Mouse (Mus musculus) Muller cell, postnatal 12 days (primary cell): Measurements from ENCODE around the gene Snx29.
"Not testable (repeated sequence)": the region's sequence is repeated elsewhere in the genome, so short reads cannot be mapped to it uniquely, and the experiment has no call there.

Experiments used
- DNase-seq: peaks from one replicate; pipeline ENCODE4 v3.0.0-alpha.2; 2015; ENCODE audit errors: inconsistent ontology term

The Snx29 gene

GRCm38 (mm10) chr16:11494895-11495294 lies 172.2 kb downstream of the Snx29 start:
- DNase-seq = no peak

DNA sequence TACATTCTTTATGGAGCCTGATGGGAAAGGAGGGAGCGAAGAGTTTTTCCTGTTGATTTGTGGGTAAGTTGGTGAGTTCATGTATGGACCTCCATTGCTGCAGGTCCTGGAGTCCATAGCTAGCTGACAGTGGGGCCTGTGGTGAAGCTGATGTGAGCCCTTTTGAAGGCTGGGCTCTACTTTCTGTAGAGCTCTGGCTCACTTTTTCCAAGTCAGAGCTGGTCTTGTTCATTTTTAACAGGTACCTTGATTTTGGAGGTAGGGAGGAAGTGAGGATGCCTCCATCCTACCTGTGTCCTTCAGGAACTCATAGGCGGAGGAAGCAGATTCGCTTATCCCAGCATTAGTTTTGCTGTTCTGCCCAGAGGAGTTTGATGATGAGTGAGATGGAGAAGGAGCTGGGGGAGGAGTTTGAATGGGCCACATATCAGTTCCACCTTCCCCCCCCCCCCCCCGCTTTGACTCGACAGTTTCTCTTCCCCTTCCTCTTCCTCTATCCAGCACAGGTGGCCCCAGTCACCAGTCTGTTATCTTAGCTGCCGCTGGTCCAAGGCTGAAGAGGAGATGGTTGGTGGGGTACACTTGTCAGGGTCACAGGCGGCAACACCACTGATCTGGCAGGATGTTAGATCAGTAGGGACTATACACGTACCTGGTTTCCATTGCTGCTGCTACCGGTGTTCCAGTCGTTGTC lies 173.4 kb downstream of the Snx29 start:
- DNase-seq = no peak

- no peak for DNase-seq
These were observed 174.0 kb downstream of the Snx29 start for GRCm38 (mm10) chr16:11496721-11497120.

DNA sequence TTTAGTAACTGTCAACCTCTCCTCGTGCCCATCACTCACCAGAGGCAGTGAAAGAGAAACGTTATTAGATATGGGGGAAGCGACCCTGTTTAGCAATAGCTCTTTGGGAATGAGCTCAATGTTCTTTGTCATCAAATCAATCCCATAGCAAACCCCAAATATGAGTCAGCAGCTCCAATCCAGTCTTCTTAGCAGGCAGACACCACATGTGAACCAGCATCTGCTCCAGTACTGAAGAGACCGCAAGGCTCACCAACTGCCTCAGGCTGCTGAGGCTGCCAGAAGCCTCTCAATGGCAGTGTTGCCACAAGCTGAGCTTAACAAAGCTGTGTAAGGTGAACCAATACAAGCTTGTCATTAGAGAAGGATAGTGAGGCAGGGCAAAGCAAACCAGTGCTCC lies 177.4 kb downstream of the Snx29 start:
- DNase-seq = no peak

DNA sequence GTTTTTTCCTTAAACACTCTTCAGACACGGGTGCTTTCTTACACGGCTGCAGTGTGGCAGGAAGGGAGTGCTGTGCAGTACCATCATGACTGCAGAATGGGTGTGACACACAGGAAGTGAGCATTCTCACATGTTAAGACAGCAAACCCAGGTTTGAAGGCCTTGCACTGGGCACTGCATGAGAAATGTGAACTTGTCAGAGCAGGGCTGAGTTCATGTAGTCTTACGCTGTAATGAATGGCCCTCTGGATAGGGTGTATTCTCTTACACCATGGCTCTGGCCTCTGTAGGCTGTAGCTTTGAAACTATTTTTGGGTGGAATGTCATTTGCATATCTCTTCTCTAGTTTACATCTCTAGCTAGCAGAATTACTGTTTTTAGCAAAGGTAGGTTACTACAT lies 178.4 kb downstream of the Snx29 start:
- DNase-seq = no peak

DNA sequence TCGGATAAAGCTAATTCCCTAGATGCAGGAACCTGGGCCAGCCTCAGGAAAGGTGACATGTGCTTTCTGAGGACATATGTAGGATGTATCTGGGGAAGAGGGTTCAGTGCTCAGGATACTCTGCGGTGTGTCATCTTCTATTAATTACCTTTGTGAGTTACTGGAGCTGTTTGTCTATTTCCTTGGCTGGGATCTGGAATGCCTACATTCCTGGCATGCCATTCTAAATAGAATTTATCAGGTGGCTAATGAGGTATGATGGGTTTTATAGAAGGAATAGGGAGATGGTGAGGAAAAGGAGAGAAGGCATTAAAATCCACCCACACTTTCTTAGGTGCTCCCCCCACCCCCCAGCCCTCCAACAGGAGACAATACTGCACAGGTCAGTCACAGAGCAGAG lies 178.9 kb downstream of the Snx29 start:
- peak; percentile 86 for DNase-seq

DNA sequence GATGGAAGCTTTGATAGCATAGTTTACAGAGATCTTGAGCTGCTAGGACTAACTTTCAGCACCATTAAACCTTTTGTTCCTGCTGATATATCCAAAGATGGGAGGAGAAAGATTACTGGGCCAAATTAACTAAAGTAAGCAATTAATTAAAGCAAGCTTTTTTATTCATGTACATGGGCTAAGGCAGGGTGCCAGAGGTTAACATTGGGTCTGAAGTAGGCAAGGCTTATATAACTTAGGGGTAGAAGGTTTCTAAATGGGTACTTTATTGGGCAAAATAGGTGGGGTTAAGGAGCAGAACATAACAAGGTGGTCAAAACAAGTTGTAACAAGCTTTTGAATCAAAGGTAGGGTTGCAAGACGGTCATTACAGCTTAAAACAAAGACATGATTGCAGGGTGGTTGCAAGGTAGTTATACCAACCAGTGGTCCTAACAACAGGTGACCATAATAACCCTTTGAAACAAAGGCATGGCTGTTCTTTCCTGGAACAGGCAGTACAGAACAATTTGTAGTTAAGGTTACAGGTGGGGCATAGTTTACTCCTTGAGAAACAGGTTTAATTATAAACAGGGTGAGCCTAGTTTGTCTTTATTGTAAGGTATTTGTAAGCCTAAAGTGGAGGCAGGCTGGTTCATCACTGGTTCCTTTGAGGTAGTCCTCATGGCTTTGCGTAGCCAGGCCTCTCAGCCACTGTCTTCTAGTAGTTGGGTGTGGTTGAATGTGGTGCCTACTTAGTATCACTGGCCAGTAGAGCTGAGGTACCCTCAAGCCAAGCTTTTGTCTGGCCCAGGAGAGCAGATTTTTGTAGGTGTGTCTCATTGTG lies 182.2 kb downstream of the Snx29 start:
- DNase-seq = no peak

- DNase-seq = peak; percentile 93
These were observed 182.9 kb downstream of the Snx29 start for GRCm38 (mm10) chr16:11505492-11506176.

DNA sequence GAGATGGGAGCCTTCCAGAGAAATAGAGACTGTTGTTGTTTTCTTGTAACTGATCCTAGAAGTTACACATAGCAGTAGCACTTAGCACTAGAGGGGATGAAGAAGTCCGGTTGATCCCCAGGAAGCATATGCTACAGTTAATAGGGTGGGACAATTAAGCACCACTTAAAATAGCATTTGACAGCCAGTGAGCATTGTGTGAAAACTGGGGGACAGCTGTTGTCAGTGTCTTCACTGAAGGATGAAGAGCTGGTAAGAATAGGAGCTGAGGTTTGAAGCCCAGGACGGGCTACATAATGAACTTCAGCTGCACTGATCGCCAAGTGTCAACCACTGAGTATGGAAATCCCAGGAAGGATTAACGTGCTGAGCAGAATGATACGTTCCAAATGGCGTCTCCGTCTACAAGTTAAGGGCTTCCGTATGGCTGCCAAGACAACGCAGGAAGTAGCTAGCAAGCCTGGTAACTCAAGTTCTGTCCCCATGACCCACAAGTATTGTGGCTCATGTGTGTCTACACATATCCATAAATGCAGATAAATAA lies 184.6 kb downstream of the Snx29 start:
- no peak for DNase-seq

GRCm38 (mm10) chr16:11508341-11508740 lies 185.6 kb downstream of the Snx29 start:
- no peak for DNase-seq

DNA sequence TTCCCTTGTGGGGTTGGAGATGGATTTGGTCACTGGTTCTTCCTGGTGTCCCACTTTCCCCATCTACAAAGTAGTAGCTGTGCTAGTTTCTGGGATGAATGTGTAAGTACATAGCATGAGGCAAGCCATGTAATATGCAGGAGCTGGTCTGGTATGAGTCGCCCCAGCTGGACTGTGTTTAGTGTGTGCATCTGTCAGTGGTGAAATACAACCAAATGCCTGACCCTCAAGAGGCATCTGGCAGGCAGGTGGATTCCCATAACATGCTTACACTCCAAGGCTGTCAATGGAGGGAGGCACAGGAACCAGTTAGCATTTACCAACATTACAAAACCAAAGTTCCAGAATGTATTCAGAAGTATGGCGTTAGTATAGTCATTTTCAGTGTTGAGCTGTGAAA lies 187.7 kb downstream of the Snx29 start:
- DNase-seq = no peak

DNA sequence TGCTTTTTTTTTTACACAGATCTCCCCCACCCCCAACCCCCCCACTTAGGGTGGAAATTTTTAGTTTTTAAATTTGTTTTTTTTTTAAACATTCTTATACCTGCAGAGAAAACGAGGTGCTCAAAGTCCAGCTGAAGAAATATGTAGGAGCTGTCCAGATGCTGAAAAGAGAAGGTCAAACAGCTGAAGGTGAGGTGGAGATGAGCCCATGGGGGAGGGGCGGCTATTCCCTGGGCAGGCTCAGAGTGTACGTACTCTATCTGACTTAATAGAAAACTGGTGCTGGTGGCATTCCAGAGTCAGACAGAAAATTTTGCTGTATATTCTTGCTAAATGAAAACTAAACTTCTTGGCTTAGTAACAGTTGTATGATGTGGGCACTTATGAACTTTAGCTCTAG lies 188.1 kb downstream of the Snx29 start:
- no peak for DNase-seq

DNA sequence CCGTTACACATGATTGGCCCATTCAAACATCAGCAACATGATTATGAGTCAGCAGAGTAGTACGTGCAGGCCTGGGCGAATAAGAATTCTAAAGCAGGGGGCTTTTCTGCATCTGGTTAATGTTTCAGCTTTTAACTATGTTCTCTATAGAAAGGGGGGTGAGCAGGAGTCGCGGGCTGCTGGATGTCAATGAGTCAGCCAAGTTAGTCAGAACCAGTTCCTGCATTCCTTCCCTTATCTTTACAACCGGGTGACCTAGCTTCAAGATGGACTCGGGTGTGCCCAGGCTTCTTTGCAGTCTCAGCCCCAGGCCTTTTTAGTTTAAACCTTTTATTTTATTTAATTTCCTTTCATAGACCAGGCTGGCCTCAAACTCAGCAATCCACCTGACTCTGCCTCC lies 189.0 kb downstream of the Snx29 start:
- DNase-seq = not testable (repeated sequence)

GRCm38 (mm10) chr16:11516681-11517080 lies 194.0 kb downstream of the Snx29 start:
- no peak for DNase-seq

- DNase-seq = no peak
These were observed 194.7 kb downstream of the Snx29 start for GRCm38 (mm10) chr16:11517385-11517784.

DNA sequence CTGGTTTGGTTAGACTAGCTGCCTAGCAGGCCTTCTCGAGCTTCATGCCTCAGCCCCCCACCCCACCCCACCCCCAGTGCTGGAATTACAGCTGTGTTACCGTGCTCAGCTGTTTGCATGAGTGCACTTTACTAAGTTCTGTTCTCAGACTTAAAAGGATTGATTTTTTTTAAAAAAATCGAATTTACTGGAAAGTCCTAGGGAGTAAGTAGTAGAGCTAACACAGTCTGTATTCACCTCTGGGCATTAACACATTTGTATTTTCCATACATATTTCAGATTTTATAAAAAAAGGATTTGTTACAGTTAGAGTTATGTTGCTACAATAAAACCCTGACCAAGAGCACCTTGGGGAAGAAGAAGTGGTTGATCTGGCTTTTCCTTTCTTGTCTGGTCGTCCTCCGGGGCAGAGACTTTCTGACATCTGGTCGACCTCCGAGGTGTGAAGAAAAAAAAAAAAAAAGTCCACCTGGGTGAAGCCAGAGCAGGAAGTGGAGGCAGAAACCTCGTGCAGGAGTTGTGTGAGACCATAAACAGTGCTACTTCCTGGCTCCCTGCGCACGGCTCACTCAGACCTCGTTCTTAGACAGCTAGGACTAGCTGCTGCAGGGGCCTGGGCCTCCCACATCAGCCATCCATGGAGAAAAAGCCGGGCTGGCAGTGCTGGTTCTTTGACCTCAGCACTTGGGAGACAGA lies 196.2 kb downstream of the Snx29 start:
- DNase-seq = no peak

DNA sequence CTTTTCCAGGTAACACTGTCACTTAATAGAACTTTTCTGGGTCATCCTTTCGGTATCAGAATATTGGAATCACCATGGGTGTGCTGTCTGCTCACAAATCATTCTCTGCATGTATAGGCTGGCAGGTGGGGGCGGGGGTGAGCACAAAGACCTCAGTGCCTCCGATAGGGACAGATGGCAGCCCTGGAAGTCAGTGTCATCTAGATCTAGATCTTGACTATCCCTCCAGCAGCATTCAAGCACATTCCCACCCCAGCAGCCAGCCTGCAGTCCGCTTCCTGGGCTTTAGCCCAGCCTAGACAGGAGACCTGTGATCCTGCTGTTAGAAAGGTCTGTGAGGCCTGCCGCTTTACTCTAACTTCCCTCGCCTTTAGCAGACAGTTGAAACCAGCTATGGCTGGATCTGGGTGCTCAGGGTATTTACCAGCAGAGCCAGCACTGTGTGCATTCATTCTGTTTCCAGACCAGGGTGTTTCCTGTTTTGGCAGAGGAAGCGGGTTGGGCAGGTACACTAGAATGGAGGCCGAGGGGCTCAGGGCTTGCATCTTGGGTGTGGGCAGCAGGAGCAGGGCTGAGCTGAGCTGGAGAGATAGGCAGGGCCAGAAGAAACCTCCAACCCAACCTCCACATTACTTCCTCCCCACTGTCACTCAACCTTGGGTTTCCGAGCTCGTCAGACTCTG lies 203.5 kb downstream of the Snx29 start:
- no peak for DNase-seq

GRCm38 (mm10) chr16:11526996-11527395 lies 204.3 kb downstream of the Snx29 start:
- DNase-seq = no peak

DNA sequence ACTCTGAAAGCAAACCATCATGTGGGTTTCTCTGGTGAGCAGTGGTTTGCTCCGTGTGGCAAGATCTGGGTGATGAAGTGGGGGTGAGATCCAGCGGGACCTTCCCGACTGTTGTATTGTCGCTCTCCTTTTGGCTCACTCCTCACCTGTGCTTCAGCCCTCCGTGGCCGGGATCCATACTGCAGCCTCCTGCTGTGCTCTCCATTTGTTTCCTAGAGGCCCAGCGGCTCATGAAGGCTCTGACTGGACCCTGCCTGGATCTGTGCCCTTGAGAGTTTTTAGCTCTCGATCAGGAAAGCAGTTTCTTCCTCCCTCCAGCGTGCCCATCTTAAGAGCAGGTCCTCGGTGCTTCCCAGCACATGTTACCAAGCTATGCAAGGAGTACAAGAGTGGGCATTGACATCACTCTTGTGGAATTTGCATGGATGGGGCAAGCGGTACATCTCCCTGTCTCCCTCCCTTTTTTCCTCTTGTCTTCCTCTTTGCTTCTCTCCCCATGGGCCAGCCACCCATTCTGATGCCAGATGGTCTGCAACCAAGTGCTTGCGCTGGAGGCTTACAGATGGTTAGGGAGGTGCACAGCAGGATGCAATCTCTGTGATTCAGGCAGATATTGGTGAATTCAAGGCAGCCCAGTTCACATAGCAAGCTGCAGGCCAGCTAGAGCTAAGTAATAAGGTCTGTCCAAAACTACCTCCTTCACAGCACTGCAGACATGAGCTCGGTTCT lies 207.9 kb downstream of the Snx29 start:
- DNase-seq = peak; percentile 36

GRCm38 (mm10) chr16:11531441-11531840 lies 208.7 kb downstream of the Snx29 start:
- DNase-seq = no peak
